Mouse (Mus musculus): Measurements from ENCODE around the gene Wdr1.
A peak's percentile ranks its signal among the peaks of the same experiment; 100 is the strongest.
"Not testable (repeated sequence)": the region's sequence is repeated elsewhere in the genome, so short reads cannot be mapped to it uniquely, and the experiment has no call there.

Wdr1 gene

DNA sequence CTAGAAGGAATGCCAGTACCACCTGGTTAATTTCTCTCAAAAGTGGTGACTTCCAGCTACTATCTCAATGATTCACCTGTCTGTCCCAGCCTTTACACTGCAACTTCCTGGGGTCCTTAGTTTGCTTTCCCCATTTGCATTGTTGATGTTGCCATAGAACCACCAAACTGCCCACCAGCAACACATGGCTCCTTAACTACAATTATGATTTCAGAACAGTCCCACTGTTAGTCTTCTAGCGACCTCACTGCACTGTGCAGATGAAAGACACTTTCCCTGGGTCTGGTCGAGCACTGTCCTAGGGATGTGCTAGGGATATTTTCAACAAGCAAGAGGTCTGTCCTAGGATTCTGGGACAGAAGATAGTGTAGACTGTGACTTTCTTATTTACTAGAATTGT lies at the start of gene Wdr1:
Gene Wdr1 (minus strand): TSS at position 101 of the 400 bp plus-strand sequence.
- no peak for DNase-seq (ENCODE audit: low read depth, low spot score)

DNA sequence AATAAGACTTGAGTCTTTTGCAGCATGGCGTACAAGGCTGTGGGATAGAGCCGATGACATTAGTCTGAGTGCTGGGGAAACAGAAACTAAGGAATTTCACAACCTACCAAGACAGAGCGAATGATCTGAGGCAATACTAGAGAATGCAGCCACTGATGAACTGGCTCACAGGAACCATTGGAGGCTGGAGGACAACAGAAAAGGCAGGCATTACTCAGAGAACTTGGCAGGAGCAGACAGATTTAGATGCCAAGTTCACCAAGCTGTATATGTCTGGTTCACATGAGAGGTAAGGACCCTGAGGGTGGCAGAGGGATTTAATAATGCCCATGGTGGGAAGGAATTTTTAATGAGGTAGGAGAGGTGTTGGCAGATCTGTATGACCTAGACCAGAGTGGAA lies 48.1 kb upstream of the Wdr1 start:
- no peak for DNase-seq (ENCODE audit: low read depth, low spot score)

DNA sequence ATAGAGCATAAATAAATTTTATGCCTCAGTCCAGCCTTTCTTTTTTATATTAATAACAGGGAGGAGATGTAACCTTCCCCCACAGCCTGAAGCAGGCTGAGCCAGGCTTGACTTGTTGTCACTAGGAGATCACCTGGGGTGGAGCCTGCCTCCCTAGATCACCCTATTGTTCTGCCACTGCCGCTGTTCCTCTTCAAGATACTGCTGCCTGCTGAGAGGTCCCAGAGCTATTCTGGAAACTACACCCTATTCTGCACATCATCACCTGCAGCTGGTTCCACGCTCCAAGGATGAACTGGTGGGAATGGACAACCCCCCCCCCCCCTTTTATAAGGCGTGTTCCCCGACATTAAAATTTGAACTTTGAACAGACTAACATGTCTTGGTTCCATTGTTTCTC lies 45.2 kb upstream of the Wdr1 start:
- not testable (repeated sequence) for DNase-seq (ENCODE audit: low read depth, low spot score)

DNA sequence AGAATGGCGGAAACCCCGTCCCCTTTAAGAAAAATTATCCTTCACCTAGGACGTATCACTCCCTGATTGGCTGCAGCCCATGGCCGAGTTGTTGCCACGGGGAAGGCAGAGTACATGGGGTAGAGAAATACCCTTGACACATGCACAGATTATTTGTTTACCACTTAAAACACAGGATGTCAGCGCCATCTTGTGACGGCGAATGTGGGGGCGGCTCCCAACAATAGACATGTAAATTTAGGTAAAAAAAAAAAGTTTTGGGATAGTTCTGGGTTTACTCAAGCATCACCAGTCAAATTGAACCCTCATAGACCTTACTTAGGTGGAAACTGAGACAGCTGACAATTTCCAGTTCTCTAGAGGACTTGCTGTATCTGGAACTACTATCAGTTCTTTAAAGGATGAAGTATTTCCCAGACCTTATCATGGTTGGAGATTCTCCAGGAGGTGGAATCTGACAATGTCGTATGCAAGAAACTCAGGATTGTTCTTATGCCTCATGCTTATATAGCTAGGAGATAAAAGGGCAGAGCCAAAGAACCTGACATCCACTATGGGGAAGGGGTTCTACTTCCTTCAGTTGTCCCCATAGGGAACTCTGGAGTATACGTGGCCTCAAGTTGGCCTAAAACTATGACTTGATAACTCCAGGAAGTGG lies 35.8 kb upstream of the Wdr1 start:
- DNase-seq (ENCODE audit: low read depth, low spot score): no peak

DNA sequence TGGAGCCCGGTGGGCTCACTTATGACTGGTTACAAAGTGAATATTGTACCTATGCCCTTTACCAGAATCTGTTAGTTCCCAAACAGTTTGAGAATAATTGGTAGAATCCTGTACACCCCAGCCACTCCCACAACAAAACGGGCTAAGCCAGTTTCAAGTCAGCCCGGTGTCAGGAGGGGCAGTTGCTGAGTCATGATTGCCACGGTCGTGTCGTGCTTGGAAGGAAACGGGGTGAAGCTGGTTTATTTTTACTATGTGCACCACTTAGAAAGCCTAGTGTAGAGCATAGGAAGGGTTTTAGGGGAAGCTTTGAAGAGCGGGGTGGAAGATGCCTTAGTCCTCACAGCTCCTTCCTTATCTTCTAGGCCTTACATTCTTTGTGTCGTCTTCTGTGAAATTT lies 25.9 kb upstream of the Wdr1 start:
- no peak for DNase-seq (ENCODE audit: low read depth, low spot score)

DNA sequence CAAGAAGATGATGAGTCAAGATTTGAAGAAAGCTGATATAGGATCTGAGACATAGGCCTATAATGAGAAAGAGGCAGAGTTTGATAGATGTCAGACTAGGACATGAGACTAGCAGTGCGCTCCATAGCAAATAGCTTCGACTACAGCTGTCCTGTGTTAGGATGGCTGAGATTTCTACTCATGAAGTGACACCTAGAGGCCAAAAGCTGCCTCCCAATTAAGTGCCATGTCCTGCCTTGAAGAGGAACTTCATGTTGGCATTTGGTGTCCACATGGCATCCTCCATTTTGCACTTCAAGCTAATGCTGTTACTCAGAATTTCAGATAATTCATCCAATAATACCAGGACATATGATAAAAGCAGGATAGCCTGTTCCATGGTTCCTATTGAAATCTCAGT lies 22.4 kb upstream of the Wdr1 start:
- no peak for DNase-seq (ENCODE audit: low read depth, low spot score)

DNA sequence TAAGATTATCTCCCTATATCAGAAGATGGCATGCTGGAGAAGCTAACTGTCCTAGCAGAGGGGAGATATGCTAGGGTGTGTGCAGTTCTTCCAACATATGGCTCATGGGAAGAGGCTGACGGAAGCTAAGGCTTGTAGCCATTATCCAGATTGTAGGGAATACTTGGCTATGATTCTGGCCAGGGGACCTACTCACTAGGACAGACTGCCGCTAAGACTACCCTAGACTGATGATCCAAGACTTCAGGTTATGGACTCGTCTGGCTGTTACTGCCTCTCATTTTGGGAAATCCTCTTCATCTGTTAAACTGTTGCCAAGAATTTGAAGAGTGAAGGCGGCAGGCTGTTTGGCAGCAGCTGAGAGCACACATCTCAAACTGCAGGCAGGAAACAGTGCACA lies 20.0 kb upstream of the Wdr1 start:
- no peak for DNase-seq (ENCODE audit: low read depth, low spot score)

DNA sequence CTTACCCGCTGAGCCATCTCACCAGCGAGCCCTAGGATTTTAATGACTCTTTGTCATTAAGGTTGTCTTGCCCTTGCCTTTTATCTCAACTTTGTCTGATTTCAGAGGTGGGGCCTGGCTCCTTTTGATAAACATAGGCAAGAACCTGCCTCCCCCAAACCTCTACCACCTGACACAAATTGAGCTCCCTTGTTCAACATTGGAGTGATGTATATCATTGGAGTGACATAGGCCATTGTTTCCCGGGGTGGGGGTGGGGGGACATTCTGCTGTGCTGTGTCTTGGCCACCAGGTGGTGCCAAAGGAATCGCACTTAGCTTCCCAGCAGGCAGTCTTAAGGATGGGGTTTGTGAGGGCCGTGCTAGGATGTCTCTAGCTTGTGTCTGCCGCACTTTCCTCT lies 17.7 kb upstream of the Wdr1 start:
- peak; percentile 64 for DNase-seq (ENCODE audit: low read depth, low spot score)

DNA sequence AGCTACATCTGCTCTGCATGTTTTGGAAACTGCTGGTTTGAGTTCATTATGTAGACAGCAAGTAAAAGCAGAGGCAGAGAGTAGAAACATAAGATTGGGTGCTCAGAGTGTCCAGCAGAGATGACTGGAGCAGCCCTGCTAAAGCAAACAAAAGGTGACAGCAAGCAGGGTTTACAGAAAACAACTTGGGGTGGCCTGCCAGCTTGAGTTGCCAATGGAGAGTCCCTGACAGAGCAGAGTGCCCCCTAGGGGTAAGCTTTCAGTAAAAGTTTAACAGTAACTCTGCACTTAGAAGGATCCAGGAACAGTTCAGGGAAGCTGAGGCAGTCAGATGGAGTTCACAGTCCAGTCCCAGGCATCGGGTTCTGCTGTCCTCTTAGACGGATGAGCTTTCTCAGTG lies 7.9 kb upstream of the Wdr1 start:
- DNase-seq (ENCODE audit: low read depth, low spot score): peak; percentile 38

DNA sequence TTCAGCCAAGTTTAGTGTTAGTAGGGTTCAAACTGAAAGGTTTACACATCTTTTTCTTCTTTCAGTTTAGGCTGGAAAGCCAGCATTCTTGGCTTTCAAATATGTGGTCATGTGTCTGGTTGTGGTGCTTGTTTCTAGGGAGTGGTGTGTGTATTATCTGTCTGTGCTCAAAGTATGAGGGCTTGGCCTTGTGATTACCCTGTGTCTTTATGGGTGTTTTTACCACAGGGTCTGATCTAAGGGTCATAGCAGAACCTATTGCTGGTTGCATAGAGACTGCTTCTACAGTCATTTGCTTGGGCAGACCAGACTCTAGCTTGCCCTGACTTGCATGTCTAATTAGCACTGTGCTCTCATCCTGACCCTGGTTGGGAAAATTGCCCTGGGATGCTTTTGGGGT lies 5.6 kb upstream of the Wdr1 start:
- DNase-seq (ENCODE audit: low read depth, low spot score): no peak

DNA sequence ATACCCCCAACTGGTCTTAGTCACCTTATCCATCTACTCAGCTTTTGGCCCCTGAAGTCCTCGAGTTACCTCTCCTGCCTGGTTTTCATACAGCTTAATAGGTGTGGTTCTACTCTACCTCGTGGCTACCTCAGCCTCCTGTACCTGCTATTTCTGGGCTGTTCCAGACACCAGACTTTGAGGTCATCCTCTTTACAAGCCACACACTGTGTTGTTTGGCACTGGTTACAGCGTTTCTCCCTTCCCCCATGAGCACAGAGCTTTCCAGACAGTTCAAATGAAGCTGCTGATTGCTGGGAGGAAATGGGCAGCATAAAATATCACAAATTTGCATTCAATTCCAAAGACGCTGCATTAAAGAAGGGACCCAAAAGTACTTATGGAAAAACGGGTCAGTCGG lies 1.8 kb upstream of the Wdr1 start:
- DNase-seq (ENCODE audit: low read depth, low spot score): no peak

DNA sequence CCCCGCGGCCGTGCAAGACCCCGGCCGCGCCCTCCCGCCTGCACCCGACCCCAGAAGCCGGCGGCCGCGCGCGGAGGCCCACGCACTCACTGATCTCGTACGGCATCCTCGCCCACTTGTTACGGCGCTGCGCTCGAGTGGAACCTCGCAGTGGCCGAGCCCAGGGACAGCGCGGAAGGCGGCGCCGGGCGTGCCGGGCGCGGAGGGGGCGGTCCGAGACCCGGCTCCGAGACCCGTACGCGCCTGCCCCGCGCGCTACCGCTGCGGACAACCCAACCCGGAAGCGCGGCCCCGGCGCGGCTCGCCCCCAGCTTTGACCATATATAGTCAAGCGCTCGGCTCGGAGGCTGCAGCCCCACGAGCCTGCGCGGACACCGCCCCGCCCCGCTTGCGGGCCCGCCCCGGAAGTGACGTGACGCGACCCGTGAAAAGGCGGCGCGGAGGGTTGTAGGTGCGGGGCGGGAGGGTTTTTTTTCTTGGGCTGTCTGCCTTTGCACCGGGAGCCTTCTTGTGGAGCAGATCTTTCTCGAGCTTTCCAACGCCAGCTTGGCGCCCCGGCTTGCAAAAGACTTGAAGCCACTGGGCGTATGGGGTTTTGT lies 1.5 kb downstream of the Wdr1 start:
- DNase-seq (ENCODE audit: low read depth, low spot score): peak; percentile 98

DNA sequence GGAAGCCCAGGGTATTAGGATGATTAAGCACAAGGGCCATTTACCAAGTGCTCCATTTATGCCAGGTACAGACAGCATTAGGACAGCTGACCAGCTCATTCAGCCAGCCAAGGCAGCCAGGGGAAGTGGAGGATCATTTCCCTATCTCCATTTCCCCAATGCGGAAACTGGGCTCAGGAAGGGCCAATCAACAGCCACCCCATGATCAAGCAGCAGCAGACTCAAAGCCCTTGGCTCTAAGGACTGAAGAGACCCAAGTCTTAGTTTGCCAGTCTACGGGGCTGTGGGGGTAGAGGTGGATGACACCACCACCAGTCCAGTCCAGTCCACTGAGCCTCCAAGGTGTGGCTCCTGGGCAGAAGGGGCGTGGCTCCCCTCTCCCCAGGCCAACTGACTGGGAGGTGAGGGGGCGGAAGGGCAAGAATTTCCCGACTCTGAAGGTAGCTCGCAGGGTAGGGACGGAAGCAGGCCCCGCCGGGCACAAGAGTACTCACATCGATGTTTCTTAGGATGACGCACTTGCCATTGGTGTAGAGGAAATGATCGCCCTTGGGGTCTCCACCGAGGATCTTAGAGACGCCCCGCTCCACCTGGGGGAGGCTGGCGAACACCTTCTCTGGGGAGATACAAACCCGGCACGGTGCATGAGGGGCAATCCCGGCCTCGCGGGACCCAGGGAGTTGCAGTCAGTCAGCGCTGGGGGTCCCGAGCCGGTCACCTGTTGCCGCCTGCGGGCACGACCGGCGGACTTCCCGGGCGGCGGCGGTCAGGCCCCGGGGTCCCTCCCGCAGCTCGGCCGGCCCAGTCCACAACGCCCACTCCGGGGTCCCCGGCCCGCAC lies 2.2 kb downstream of the Wdr1 start:
- DNase-seq (ENCODE audit: low read depth, low spot score): peak; percentile 77

DNA sequence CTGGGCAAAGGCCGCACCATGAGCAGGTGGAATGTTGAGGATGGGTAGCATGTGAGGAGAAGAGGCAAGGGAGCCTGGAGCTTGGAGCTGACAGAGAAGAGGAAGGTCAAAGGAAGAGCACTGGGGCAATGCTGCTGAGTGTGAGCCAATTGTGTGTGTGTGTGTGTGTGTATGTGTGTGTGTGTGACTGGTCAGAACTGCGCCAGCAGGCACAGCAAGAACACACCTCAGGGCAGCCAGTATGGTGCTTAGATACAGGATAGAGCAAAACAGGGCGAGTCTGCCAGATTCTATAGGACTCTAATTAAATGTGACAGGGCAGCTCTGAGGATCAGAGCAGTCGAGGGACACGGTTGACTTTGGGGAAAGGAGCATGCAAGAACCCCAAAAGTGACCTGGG lies 4.2 kb downstream of the Wdr1 start:
- no peak for DNase-seq (ENCODE audit: low read depth, low spot score)

DNA sequence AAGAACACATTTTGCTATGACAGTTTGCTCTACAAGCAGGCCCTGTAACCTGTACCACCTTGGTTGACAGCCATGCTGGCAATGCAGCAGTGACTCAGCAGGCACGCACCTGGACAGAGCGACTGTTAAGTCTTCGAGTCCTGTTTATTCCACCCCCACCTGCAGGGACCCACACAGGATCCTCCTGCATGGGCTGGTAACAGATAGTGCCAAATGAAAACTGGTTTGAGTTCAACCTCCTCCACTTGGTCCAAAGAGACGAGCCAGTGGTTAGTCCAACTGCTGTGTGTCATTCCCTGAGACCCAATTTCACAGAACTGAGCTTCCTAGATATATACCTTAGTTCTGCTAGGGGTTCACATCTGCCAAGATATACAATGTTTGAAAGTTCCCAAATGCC lies 5.2 kb downstream of the Wdr1 start:
- no peak for DNase-seq (ENCODE audit: low read depth, low spot score)

DNA sequence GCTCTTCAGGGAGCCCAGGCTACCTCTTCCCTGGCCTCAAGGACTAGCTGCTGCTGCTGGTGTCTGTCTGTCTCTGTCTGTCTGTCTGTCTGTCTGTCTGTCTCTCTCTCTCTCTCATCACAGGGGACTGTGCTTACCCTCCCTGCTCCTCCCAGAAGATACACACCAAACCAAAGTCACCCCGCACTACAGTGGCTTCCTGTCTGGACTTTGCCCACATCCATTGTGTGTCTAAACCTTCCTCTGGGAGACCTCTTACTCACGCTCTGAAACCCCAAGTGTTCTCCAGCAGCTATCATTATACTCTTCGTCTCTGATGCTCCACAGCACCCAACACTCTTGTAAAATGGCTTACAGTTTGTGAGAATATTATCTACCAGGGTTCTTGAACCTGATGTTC lies 6.6 kb downstream of the Wdr1 start:
- DNase-seq (ENCODE audit: low read depth, low spot score): no peak

DNA sequence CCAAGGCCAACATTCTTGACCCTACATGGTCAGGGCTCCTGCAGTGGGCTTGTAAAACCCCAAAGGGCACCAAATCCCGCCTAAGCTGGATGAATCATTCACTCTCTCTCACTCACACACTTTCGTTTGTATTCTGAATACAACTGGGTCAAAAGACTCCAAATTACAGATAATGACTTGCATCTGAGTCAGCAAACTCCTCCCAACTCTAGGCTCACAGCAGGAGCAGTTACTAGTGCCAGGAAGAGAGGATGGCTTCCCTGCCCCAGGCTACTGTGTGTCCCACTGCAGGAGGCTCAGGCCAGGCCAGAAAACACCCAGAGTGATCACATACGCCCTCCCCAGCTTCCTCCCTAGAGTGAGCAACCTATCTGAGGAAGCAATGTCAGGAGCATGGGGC lies 9.1 kb downstream of the Wdr1 start:
- DNase-seq (ENCODE audit: low read depth, low spot score): no peak

DNA sequence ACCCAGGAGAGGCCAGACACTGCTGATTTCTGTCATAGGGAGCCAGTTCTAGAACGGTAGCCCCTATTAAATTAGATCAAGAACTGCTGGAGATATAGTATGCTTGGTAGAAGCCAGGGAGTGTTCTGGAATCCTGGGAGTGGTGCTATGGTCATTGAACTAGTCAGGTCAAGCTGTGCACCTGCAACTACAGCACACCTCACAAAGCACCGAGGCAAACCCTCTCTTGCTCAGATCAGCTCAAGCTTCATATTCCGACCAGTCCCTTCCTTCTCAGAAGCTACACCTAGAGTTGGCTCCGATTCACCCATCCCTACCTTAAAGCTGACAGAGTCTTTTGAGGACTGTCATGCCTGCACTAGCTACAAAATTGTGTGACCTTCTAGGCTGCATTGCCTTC lies 9.5 kb downstream of the Wdr1 start:
- DNase-seq (ENCODE audit: low read depth, low spot score): no peak

DNA sequence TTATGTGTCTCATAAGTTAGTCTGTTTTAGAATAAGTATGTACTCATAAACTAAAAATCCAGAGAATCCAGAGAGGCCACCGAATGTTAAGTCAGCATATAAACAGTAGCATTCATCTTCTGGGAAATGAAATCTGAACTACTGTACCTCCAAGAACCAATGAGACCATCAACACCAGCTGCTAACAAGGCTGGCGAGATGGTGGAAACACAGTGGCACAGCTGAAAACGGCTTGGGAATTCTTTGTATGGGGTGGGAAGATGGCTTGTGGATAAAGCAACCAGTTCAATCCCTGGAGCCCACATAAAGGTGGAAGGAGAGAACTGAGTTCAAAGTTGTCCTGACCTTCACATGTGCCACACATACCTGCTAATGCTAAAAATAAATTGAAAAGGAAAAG lies 10.4 kb downstream of the Wdr1 start:
- DNase-seq (ENCODE audit: low read depth, low spot score): no peak

DNA sequence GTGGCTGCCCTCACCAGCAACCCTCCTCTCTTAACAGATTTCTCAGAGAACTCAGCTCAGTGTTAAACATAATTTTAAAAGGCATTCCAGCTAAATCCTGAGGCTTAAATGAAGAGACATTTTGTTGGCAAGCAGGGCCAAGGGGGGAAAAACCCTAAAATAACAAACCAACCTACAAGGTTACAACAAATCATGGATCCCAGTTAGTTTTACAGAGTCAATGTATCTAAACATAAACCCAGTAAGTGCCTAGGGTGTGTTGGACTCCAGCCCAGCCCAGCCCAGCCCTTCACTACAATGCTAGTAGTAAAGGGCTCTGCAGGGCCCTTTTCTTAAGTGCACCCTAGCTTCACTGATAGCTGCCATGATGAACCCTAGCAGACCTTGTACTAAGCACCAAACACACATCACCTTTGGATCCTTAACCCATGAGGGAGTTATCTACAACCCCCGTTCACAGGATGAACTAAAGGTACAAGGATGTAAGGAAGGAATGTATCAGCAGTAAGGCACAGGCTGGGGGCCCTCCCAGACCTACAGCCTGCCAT lies 12.7 kb downstream of the Wdr1 start:
- DNase-seq (ENCODE audit: low read depth, low spot score): no peak

DNA sequence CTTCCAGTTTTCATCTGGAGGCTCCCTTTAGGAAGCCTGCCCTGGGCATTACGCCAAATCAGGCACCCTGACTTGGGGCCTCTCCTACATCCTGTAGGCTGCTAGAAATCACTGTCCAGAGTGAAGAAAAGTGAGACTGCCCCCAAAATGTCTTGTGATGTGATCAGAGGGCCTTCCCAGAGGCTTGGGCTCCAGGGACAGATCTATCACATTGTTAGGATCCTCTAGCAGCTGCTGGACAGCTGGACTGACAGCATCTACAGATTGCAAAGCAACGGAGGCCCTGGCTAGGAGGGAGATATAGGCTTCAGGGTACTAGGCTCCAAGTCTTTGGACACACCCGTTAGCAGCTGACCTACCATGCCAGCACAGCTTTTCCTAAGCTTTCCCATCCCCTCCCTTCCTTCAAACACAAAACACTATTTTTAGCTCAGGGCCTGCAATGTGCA lies 13.5 kb downstream of the Wdr1 start:
- no peak for DNase-seq (ENCODE audit: low read depth, low spot score)

DNA sequence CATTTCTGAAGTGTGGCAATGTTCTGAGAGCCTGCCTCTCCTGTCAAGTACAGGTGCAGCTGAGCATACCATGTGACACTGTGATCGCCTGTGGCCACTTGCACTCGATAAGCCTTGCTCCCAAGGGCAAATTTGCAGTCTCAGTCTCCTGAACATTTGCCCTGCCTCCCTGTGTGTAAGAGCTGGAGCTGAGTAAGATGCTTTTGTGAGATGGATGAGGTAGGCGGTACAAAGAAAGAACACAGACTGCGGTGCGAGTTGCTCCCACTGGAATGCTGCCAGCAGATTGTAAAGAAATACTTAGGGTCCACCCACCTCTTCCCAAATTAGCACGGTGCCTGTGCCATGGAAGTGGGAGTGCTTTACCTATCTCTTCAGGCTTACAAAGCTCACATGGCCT lies 15.6 kb downstream of the Wdr1 start:
- DNase-seq (ENCODE audit: low read depth, low spot score): no peak

Data from A20 (cell line).